8 mouse cellular contexts compared by ENCODE assay signal in the genomic region with DNA sequence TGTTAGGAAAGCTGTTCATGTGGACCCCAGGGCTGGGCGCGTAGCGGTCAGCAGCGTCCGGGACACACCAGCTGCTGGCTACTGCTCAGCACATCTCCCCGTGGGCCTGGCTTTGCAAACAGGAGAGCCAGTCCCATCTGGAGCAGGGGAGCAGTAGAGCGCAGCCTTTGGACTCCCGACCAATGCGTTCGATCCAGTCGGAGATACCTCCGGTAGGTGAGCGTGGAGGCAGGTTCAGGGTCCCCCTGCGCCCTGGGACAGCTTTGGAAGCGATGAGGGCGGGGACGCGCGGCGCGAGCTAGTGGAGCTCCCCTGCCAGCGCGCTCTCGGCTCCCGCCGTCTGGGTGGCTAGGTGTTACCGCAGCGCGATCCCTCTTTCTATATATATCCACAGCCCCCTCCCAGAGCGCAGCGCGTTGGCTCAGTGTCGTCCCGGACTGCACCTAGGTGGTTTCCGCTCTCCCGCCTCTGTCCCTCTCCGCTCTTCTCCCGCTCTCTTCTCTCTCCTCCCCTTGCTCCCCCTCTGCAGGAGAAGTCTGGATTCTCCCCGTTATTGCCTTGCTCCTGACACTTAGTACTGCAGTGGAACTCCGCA. TPM values are rescaled to one million over a fixed set of nuclear protein-coding genes. Genes with fewer than 3 reads are reported as not detected.
DNase-seq lines count a peak whose midpoint lies in the region; ATAC-seq and TF ChIP-seq lines count a peak whose summit lies in the region.

Gramd1b (minus strand) TSS at position 357 of the 595 bp plus-strand sequence.

- peak within 1 kb of the TSS; percentile 72 for H3K9ac ChIP-seq in hindbrain, embryonic 14.5 days
- H3K9ac ChIP-seq in midbrain, embryonic 15.5 days, result peak within 1 kb of the TSS; percentile 60

- peak within 1 kb of the TSS; percentile 86 for H3K27ac ChIP-seq in layer of hippocampus, adult 2 months
- no peak within 1 kb of the TSS for H3K27ac ChIP-seq in hindbrain, embryonic 14.5 days
- H3K27ac ChIP-seq in midbrain, embryonic 15.5 days, result 0 out of 2 replicates have a peak within 1 kb of the TSS, but pooled peaks have one; percentile 19

- H3K4me1 ChIP-seq in hindbrain, embryonic 14.5 days (replicated peaks; ENCODE audit: control insufficient read depth, insufficient read depth, low read length), result 0 out of 2 replicates have a peak, but pooled peaks cover 5% of the 10 kb centered on the region
- peaks cover 6% of the 10 kb centered on the region for H3K4me1 ChIP-seq in midbrain, embryonic 15.5 days

- peaks cover 7% of the 10 kb centered on the region; the same call in 1 of the 2 replicates for H3K27me3 ChIP-seq in hindbrain, embryonic 14.5 days (ENCODE audit: control insufficient read depth, insufficient read depth, low read length)
- no peaks in the 10 kb centered on the region for H3K27me3 ChIP-seq in midbrain, embryonic 15.5 days (replicated peaks)

- no peak for DNase-seq in layer of hippocampus, adult 2 months (ENCODE audit: low spot score in 2 of 2)
- no peak for DNase-seq in layer of hippocampus, adult 9-10 months (ENCODE audit: low spot score)
- peak; percentile 66 for DNase-seq in cerebellum, adult 8-10 months
- peak; percentile 41 for DNase-seq in hindbrain, embryonic 14.5 days (ENCODE audit: low spot score)
- peak; percentile 63 for DNase-seq in left cerebral cortex, postnatal 4 days
- DNase-seq in urinary bladder, adult 18-20 months (ENCODE audit: low spot score in 2 of 2), result no peak

- H3K9me3 ChIP-seq in hindbrain, embryonic 14.5 days (ENCODE audit: control insufficient read depth, low read length), result no peaks in the 10 kb centered on the region
- no peaks in the 10 kb centered on the region for H3K9me3 ChIP-seq in midbrain, embryonic 15.5 days

- peak within 1 kb of the TSS; percentile 57 for H3K4me3 ChIP-seq in layer of hippocampus, adult 2 months
- H3K4me3 ChIP-seq in hindbrain, embryonic 14.5 days (replicated peaks; ENCODE audit: low read length), result peak within 1 kb of the TSS; percentile 53
- H3K4me3 ChIP-seq in midbrain, embryonic 15.5 days, result peak within 1 kb of the TSS; percentile 57

- no peak for TF ChIP-seq CTCF in layer of hippocampus, adult 2 months (conservative IDR thresholded peaks at IDR 0.05)

- H3K4me2 ChIP-seq in hindbrain, embryonic 14.5 days (replicated peaks), result peak within 1 kb of the TSS; percentile 84
- H3K4me2 ChIP-seq in midbrain, embryonic 15.5 days, result peak within 1 kb of the TSS; percentile 85

- under 1% methylated on average over 38 of the region's 40 CpGs for WGBS in hindbrain, embryonic 14.5 days
- under 1% methylated on average over 40 of the region's 40 CpGs for WGBS in midbrain, embryonic 15.5 days

- intact Hi-C loops in left cerebral cortex, postnatal 4 days (cut with DNase I), result no loop called here

- no peaks in the 10 kb centered on the region for H3K36me3 ChIP-seq in hindbrain, embryonic 14.5 days (replicated peaks; ENCODE audit: control insufficient read depth, insufficient read depth)
- H3K36me3 ChIP-seq in midbrain, embryonic 15.5 days (replicated peaks), result no peaks in the 10 kb centered on the region

- peak; percentile 60 for ATAC-seq in frontal cortex, adult (ENCODE audit: low TSS enrichment)
- ATAC-seq in hindbrain, embryonic 14.5 days (ENCODE audit: low FRiP score), result peak; percentile 85
- peak; percentile 86 for ATAC-seq in midbrain, embryonic 15.5 days (replicated peaks)

RNA-seq across cellular contexts. Expression of gene Gramd1b, which starts in this region (rescaled TPM):
- total RNA-seq in layer of hippocampus, adult 2 months (2021), result 100 to 1,000 TPM; 158 to 164 TPM
- 15.0 and 15.1 TPM in 2 replicates for polyA plus RNA-seq in hindbrain, embryonic 14.5 days (2014; fragmentation: Nextera tagmentation; extraction: Ambion mirVana)
- total RNA-seq in left cerebral cortex, postnatal 4 days (2021), result 100 to 1,000 TPM; 108 to 117 TPM
- polyA plus RNA-seq in midbrain, embryonic 15.5 days (2015; fragmentation: Nextera tagmentation; extraction: Ambion mirVana), result 14.0 and 19.9 TPM in 2 replicates

Comparison
In these comparisons a context has a peak if more than half of its experiments do, and no peak if none do; other contexts are left out.
1. DNase-seq: peak in cerebellum, adult 8-10 months (single experiment), hindbrain, embryonic 14.5 days (single experiment) and left cerebral cortex, postnatal 4 days (single experiment); none in layer of hippocampus, adult 2 months (0 of 2), layer of hippocampus, adult 9-10 months (single experiment) and urinary bladder, adult 18-20 months (0 of 2).
2. Peak in every context shown above with its lines, with median percentiles within 50 percentile points of each other: H3K4me3 ChIP-seq and ATAC-seq.